Mouse (Mus musculus) midbrain, embryonic 13.5 days (tissue): ENCODE measurements at regions not wholly inside any gene's neighbourhood (a gene's known extent, or its start where the extent isn't known, plus 50 kb on each side); places are given as distances from the start of the nearest gene placed in this dataset.
"Not testable (repeated sequence)": the region's sequence is repeated elsewhere in the genome, so short reads cannot be mapped to it uniquely, and the experiment has no call there.

ENCODE experiments used
- ATAC-seq: fragments of 200-750 bp; cut with Nextera tagmentation; 2 replicates; pipeline ENCODE4 v1.8.0; 2017; ENCODE audit warnings: mild to moderate bottlenecking, moderate TSS enrichment, moderate library complexity
- H3K27ac ChIP-seq: fragments of 300-500 bp; sonication (generic); 2 replicates; pipeline ENCODE4 v1.5.1; 2015; ENCODE audit warnings: inconsistent platforms, mild to moderate bottlenecking, moderate library complexity
- H3K27me3 ChIP-seq: fragments of 300-500 bp; sonication (generic); 2 replicates; pipeline ENCODE4 v1.6.1; 2015; ENCODE audit warnings: mild to moderate bottlenecking, inconsistent platforms
- H3K36me3 ChIP-seq: fragments of 300-500 bp; sonication (generic); 2 replicates; pipeline ENCODE4 v1.6.1; 2015; ENCODE audit warnings: mild to moderate bottlenecking, inconsistent platforms
- H3K4me1 ChIP-seq: fragments of 300-500 bp; sonication (generic); replicated peaks from 2 replicates; pipeline ENCODE4 v1.6.1; 2015; ENCODE audit warnings: inconsistent platforms
- H3K4me2 ChIP-seq: fragments of 300-500 bp; sonication (generic); replicated peaks from 2 replicates; pipeline ENCODE4 v1.6.1; 2015; ENCODE audit warnings: moderate library complexity, mild to moderate bottlenecking, inconsistent platforms
- H3K4me3 ChIP-seq: fragments of 300-500 bp; sonication (generic); replicated peaks from 2 replicates; pipeline ENCODE4 v1.5.1; 2015; ENCODE audit warnings: mild to moderate bottlenecking, inconsistent platforms
- H3K9ac ChIP-seq: fragments of 300-500 bp; sonication (generic); replicated peaks from 2 replicates; pipeline ENCODE4 v1.6.1; 2015; ENCODE audit warnings: mild to moderate bottlenecking, inconsistent platforms
- H3K9me3 ChIP-seq: fragments of 300-500 bp; sonication (generic); 2 replicates; pipeline ENCODE4 v1.6.1; 2016; ENCODE audit warnings: mild to moderate bottlenecking, inconsistent platforms
- WGBS: fragments of 180-500 bp; shearing (Covaris S2); methylation state at CpG from one replicate; pipeline ENCODE4 v1.1.7; 2015; 5-methylcytosine and 5-hydroxymethylcytosine counted together

DNA sequence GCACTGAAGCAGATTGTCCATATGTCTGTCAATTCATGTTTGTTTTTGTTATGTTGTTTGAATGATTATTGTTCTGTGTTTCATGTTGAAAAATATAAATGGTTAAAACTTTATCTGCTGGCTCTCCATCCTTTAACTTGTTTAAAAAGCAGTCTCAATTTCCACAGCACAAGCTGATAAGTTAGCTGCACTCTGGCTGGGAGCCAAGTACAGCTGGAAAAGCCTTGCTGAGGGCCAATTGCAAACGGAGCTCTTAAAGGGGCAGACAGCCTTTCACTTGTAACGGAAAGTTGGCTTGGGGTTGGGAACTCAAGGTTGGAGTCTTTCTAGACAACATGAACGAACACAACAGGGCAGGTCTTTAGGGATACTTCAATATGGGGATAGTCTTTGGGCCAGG, 462.0 kb downstream of the Gm11232 start:
- H3K4me2 ChIP-seq, H3K27me3 ChIP-seq, H3K36me3 ChIP-seq, H3K27ac ChIP-seq, H3K4me1 ChIP-seq, H3K9ac ChIP-seq, ATAC-seq, H3K4me3 ChIP-seq: not testable (repeated sequence)
- whole genome bisulfite sequencing, result 74% methylated on average over 3 of the region's 3 CpGs
- peaks cover 13% of the 10 kb centered on the region; the same call in 1 of the 2 replicates for H3K9me3 ChIP-seq

DNA sequence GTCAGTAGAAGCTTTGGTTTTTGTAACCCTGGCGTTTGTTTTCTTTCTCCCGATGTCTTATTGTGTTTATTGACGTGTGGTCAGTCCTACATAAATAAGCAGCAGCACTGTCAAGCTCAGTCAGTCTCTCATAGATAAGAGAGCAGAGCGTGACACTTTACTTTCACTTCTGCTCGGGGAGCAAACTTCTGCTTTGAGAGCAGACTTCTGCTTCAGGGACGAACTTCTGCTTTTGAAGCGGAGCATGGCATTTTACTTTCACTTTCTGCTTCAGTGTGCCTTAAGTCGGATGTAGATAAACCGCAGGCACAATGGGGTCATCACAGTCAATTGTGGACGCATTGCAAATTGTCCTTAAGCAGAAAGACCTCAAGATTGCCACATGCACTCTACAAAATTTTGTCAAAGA, 466.0 kb downstream of the Gm11232 start:
- no peak overlapping the region for H3K4me3 ChIP-seq
- no peak overlapping the region for H3K27ac ChIP-seq
- no peaks in the 10 kb centered on the region for H3K27me3 ChIP-seq
- no peaks in the 10 kb centered on the region for H3K4me1 ChIP-seq
- WGBS, result 92% methylated on average over 10 of the region's 10 CpGs
- H3K4me2 ChIP-seq, result no peak overlapping the region
- H3K9me3 ChIP-seq, result peaks cover 23% of the 10 kb centered on the region; the same call in 1 of the 2 replicates
- no peak overlapping the region for H3K9ac ChIP-seq
- ATAC-seq, result no peak
- peaks cover 3% of the 10 kb centered on the region; the same call in 1 of the 2 replicates for H3K36me3 ChIP-seq

DNA sequence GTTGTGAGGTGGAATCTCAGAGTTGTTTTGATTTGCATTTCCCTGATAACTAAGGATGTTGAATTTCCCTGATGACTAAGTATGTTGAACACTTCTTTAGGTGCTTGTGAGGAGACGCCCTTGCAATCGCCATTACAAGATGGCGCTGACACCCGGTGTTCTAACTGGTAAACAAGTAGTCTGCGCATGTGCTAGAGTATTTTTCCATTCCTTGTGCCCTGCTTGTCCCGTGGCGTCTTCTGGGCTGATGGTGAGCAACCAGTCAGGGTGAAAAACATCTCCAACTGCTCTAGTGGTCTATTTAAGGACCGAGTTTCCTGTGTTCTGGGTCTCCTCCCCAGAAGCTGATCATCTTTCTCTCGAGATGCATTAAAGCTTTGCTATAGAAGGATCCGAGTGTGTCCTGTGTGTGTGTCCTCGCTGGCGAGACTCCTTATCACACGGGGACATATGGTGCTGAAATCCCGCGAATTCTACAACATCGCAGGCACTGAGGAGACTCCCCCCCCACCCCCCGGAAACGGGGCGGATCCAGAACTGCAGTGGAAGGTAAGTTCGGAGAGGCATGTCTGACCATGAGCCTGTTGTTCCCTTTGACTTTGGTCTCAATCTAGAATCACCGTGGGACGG, 466.5 kb downstream of the Gm11232 start:
- WGBS, result 93% methylated on average over 22 of the region's 22 CpGs

DNA sequence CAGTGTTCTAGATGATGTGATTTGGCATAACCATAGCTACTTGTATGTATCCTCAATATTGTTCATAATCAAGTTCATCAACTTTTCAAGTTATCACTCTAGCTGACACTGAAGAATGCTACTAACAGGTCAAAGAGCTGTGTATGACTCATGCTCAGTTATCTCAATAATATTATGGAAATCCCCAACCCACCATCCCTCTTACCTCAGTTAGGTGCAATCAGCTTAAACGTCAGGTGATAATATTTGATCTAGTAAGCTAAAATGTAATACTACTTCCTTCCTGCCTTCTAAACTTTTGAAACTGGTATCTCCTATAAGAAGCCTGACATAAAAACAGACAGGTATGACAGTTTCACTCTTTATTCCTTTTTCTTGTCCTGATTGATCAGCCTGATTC, 474.6 kb downstream of the Gm11232 start:
- no peak overlapping the region for H3K9ac ChIP-seq
- no peak overlapping the region for H3K4me2 ChIP-seq
- 91% methylated on average over 1 of the region's 1 CpGs for WGBS
- H3K27me3 ChIP-seq, result no peaks in the 10 kb centered on the region
- peaks cover 2% of the 10 kb centered on the region; the same call in 1 of the 2 replicates for H3K36me3 ChIP-seq
- H3K4me3 ChIP-seq, result no peak overlapping the region
- H3K27ac ChIP-seq, result no peak overlapping the region
- H3K4me1 ChIP-seq, result no peaks in the 10 kb centered on the region
- ATAC-seq, result no peak
- 0 out of 2 replicates have a peak, but pooled peaks cover 2% of the 10 kb centered on the region for H3K9me3 ChIP-seq

More for the DNA sequence above, 466.5 kb downstream of the Gm11232 start:
- H3K9me3 ChIP-seq, result peaks cover 23% of the 10 kb centered on the region; the same call in 1 of the 2 replicates
- H3K36me3 ChIP-seq, H3K27ac ChIP-seq, H3K27me3 ChIP-seq, H3K9ac ChIP-seq, H3K4me2 ChIP-seq, H3K4me3 ChIP-seq, ATAC-seq, H3K4me1 ChIP-seq: not testable (repeated sequence)

DNA sequence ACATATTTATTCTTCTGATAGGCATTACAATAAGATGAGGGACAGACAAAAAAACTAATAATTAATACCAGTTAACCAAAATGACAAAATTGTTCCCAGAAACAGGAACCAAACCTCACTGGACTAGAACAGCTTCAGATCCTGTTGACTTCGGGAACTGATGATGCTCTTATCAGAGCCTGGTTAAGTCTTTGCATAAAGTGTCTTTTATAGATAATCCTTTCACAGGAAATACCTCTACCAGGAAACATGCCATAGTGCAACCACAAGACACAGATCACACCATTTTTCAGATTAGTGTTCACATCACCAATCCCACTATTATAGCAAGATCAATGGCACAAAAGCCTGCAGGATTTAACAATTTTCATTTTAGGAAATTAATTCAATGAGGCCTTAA, 478.1 kb downstream of the Gm11232 start:
- no peak overlapping the region for H3K4me3 ChIP-seq
- no peaks in the 10 kb centered on the region for H3K36me3 ChIP-seq
- H3K4me2 ChIP-seq, result no peak overlapping the region
- no peaks in the 10 kb centered on the region for H3K9me3 ChIP-seq
- H3K27me3 ChIP-seq, result no peaks in the 10 kb centered on the region
- H3K9ac ChIP-seq, result no peak overlapping the region
- no peaks in the 10 kb centered on the region for H3K4me1 ChIP-seq
- no peak for ATAC-seq
- WGBS, result 97% methylated on average over 1 of the region's 1 CpGs
- no peak overlapping the region for H3K27ac ChIP-seq

DNA sequence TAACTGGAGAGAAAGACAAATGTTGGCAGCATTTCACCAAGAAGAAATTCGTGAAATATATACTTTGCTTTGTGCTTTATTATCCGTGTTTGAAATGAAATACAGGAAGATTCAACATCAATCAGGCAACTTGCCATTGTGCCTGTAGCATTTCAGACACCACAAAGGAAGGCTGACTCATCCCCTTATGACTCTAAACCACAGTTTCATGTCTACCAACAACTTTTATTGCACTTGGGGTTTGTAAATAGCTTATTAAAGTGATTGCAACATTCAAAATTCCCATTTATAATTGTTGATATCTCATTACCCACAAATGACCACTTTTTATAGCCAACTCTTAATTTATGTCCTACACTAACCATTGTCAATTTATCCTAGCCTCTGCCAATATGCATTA, 497.9 kb downstream of the Gm11232 start:
- Histone ChIP-seq H3K27me3 (no peaks in the 10 kb centered on the region), H3K4me2 (no peak overlapping the region), H3K4me3 (no peak overlapping the region), H3K9me3 (no peaks in the 10 kb centered on the region), H3K36me3 (no peaks in the 10 kb centered on the region), H3K27ac (no peak overlapping the region), H3K4me1 (no peaks in the 10 kb centered on the region), H3K9ac (no peak overlapping the region)
- WGBS, result 87% methylated on average over 2 of the region's 2 CpGs
- ATAC-seq, result no peak

DNA sequence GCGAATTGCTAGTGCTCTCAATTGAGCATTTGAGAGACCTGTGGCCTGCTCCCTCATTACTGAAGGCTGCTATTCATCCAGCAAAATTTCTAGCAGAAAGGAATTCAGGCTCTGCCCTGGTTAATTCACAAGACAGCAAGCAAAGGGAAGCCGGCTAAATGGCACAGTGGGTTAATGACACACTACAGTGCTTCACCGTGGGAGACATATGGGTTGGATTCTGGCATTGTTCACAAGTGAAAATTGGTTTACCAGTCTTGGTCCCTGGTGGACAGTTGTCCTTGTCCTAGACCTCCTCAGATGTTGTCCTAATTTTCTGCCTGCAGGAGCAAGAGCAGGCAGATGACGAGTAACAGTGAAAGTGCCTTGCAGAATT, 527.3 kb downstream of the Gm11232 start:
- Histone ChIP-seq H3K9me3 (no peaks in the 10 kb centered on the region), H3K4me1 (peaks cover 14% of the 10 kb centered on the region), H3K4me2 (0 out of 2 replicates have a peak overlapping the region, but pooled peaks have one; percentile 2), H3K36me3 (no peaks in the 10 kb centered on the region), H3K27me3 (no peaks in the 10 kb centered on the region), H3K4me3 (no peak overlapping the region), H3K9ac (no peak overlapping the region), H3K27ac (peak overlapping the region; percentile 74)
- ATAC-seq, result peak; percentile 90
- WGBS, result 8% methylated on average over 4 of the region's 4 CpGs

DNA sequence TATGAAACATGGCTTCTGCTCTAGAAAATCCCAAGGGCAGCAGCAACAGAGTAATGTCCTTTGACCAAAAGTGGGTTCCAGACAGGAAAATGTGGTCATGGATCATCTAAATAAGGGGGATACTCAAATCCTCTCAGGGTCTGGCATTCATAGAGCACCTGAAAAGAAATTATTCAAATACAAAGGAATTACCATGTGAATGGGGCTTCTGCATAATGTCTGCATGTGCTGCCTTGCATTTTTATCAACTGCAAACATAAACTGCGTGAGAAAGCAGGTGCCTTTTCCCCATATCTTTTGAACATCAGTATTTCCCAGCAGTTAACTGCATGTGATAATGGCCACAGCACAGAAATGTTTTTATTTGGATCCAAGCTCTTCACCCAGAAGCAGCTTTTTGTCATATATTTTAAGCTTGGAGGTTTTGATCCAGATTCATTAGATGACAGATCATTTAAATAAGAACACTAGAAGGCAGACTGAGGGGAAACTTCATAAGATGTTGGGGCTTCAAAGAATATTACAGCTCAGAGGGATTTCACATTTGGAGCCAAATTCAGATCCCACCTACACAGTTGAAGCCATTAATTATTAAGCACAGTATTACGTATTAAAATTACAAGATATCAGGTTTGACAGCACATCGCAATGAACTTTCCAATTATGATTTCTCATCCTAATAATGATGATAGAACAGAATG, 527.8 kb downstream of the Gm11232 start:
- Histone ChIP-seq H3K4me2 (no peak overlapping the region), H3K4me1 (peaks cover 14% of the 10 kb centered on the region)
- 18% methylated on average over 3 of the region's 3 CpGs for WGBS

DNA sequence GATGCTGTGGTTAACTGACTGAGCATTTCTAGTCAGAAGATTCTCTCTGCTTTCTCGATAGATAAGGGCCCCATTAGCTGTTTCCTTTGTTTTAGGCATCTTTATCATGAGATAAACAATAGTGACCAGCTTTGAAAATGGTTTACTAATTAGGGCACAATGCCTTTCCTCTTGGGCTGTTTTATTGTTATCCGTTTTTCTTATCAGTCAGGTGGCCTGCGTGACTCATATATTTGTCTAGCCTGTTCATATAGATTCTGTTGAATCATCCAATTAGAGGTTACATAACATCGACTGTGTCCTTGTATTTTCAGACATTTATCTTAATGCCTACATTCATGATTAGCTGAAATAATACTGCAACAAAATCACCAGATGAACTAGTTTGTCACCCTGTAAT, 531.1 kb downstream of the Gm11232 start:
- Histone ChIP-seq H3K4me2 (no peak overlapping the region), H3K27ac (no peak overlapping the region), H3K27me3 (no peaks in the 10 kb centered on the region), H3K9me3 (no peaks in the 10 kb centered on the region), H3K36me3 (no peaks in the 10 kb centered on the region), H3K9ac (no peak overlapping the region), H3K4me3 (no peak overlapping the region), H3K4me1 (peaks cover 14% of the 10 kb centered on the region)
- 82% methylated on average over 4 of the region's 4 CpGs for WGBS
- no peak for ATAC-seq

More for the DNA sequence above, 527.8 kb downstream of the Gm11232 start:
- no peak overlapping the region for H3K9ac ChIP-seq
- no peaks in the 10 kb centered on the region for H3K27me3 ChIP-seq
- ATAC-seq, result peak; percentile 85
- no peaks in the 10 kb centered on the region for H3K36me3 ChIP-seq
- H3K9me3 ChIP-seq, result no peaks in the 10 kb centered on the region
- H3K4me3 ChIP-seq, result no peak overlapping the region
- H3K27ac ChIP-seq, result peak overlapping the region; percentile 74

DNA sequence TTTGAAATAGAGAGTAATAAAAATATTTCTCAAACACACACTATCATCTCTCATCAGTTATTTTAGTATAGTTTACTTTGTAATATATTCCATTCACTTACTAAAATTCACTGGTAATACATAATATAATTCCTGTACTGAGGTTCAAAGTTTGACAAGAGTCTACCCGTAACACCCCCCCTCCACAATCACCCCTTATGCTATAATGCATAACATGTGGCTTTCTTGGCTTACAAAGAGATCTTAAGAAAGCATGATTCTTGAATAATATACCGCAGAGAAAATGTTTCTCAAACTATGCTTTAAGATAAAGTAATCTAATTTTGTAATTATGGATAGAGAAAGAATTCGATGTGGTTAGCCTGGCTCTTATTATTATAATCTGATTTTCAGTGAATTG, 539.7 kb downstream of the Gm11232 start:
- H3K4me2 ChIP-seq, result no peak overlapping the region
- H3K27me3 ChIP-seq, result no peaks in the 10 kb centered on the region
- no peak overlapping the region for H3K9ac ChIP-seq
- 86% methylated on average over 3 of the region's 3 CpGs for WGBS
- no peak for ATAC-seq
- no peaks in the 10 kb centered on the region for H3K9me3 ChIP-seq
- no peaks in the 10 kb centered on the region for H3K4me1 ChIP-seq
- no peak overlapping the region for H3K4me3 ChIP-seq
- no peaks in the 10 kb centered on the region for H3K36me3 ChIP-seq
- no peak overlapping the region for H3K27ac ChIP-seq

DNA sequence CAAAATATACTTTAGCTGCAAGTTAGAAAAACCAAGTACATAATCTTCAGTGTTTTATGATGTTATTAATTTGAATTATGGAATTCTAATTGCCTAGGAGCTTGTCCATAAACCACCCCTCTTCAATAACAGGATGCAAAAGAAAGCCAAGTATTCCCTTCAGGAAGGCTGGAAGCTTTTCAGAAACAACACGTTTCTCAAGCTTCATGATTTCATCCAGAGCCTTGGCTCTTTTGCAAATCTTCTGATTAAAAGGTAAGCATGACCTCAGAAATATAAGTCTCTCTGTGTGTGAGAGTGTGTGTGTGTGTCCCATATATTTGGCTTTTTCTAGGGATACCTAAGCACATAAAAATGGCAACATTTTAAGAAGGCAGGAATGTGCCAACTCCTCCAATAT, 570.0 kb downstream of the Gm11232 start:
- H3K9ac ChIP-seq, result no peak overlapping the region
- H3K27me3 ChIP-seq, result no peaks in the 10 kb centered on the region
- H3K36me3 ChIP-seq, result no peaks in the 10 kb centered on the region
- H3K4me3 ChIP-seq, result no peak overlapping the region
- 64% methylated on average over 1 of the region's 1 CpGs for WGBS
- no peaks in the 10 kb centered on the region for H3K4me1 ChIP-seq
- no peaks in the 10 kb centered on the region for H3K9me3 ChIP-seq
- H3K4me2 ChIP-seq, result no peak overlapping the region
- no peak for ATAC-seq
- H3K27ac ChIP-seq, result no peak overlapping the region

DNA sequence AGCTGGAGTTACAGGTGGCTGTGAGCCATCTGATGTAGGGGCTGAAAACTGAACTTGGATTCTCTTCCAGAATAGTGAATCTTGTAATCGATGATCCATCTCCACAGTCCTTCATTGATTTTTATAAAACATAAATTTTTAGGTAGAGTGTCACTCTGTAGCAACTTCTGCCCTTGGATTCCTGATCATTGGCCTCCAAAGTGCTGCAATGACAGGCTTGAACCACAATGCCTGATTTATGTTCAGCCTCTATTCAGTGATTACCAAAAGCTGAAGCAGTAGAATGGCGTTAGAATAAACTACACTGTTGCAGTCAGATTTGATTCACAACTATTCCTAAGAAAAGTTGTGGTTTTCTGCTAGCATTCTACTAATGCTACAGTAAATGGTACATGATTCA, 580.1 kb downstream of the Gm11232 start:
- 94% methylated on average over 2 of the region's 2 CpGs for WGBS
- Histone ChIP-seq H3K4me2 (no peak overlapping the region), H3K36me3 (no peaks in the 10 kb centered on the region), H3K4me3 (no peak overlapping the region), H3K9me3 (no peaks in the 10 kb centered on the region), H3K9ac (no peak overlapping the region), H3K27me3 (no peaks in the 10 kb centered on the region), H3K4me1 (no peaks in the 10 kb centered on the region), H3K27ac (no peak overlapping the region)
- ATAC-seq, result no peak

DNA sequence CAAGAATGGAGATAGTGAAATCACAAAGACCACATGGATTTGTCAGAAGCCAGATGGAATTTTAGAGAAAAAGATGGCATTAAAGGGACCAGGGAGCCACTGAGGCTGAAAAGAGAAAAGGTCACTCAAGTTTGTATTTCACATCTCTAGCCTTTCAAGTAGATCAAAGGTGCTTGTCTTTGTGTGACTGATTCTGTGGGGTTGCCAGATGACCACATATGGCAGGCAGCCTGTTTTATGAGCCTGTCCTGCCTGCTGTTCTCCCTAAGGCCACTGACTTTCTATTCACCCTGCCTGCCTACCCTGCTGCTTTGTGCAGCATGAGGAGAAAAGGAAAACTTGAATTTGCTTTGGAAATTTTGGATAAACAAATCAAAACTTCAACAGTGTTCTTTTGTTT, 592.0 kb downstream of the Gm11232 start:
- H3K27me3 ChIP-seq, result no peaks in the 10 kb centered on the region
- H3K4me1 ChIP-seq, result no peaks in the 10 kb centered on the region
- no peak overlapping the region for H3K9ac ChIP-seq
- H3K27ac ChIP-seq, result no peak overlapping the region
- H3K4me2 ChIP-seq, result no peak overlapping the region
- H3K4me3 ChIP-seq, result no peak overlapping the region
- H3K36me3 ChIP-seq, result no peaks in the 10 kb centered on the region
- ATAC-seq, result no peak
- H3K9me3 ChIP-seq, result no peaks in the 10 kb centered on the region
